Mouse (Mus musculus) induced T-regulatory cell, adult 2 months (primary cell): ENCODE data around the gene Ypel2.

Experiments used
- DNase-seq: peaks from one replicate; pipeline ENCODE4 v3.0.0-alpha.2; 2012; ENCODE audit warnings: low read depth

Ypel2 gene

GRCm38 (mm10) chr11:86930636-86931180 is 62.8 kb downstream of the Ypel2 start:
- no peak for DNase-seq

GRCm38 (mm10) chr11:86929985-86930384 is 63.5 kb downstream of the Ypel2 start:
- DNase-seq, result no peak

GRCm38 (mm10) chr11:86929531-86929930 is 64.0 kb downstream of the Ypel2 start:
- DNase-seq, result no peak

DNA sequence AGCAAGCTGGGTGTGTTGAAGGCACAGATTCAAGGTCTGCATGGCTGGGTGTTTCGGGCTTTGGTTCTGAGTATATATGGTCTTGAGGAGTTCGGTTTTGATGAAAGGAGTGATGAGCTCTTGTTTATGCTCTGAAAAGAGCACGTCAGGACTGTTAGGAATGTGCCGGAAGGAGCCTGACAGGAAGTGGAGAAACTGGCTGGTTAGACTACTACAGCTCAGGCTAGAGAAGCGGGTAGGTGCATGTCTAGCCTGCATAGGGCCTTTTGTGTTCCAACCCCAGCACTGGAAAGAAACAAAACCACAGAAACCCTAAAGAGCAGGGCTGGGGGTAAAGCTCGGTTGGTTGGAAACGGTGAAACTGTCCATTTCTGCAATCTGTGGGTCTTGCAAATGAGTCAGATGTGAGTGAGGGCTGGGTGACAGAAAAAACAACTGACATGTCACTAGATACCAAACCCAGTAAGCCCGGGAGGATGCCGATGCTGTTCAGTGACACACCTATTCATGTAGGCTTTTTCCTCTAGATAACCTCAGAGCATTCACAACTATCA is 68.3 kb downstream of the Ypel2 start:
- DNase-seq, result peak; percentile 59

DNA sequence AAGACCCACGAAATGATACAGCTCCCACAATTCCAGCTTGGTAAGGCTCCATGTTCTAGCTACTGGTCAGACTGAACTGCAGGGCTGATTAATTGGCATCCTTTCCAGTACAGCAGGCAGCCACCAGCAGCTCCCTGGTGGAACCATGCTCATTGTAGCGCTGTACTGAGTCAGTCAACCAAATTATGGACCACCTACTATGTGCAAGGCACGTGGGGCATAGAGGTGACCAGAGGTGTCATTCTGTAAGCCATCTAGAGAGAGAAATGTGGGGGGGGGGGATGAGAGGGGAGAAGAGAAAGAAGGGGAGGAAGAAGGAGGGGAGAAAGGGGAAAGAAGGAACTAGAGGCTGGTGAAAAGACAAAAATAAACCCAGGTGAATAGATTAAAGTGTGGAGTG is 68.9 kb downstream of the Ypel2 start:
- no peak for DNase-seq

DNA sequence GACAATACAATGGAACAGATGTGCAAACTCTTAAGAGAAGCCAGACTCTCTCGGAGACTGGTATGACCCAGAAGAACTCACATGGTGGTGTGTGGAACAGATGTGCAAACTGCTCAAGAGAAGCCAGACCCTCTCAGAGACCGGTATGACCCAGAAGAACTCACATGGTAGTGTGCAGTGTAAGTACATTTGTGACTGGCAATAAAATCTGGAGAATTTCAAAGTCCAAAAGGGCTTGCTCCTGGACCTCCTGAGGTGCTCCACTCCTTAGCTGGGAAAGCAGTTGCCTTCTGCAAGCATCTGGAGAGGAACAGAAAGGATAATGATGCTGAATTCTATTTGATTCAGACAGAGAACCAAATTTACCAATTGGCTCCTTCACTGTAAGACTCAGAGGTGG is 69.9 kb downstream of the Ypel2 start:
- DNase-seq, result no peak

GRCm38 (mm10) chr11:86922029-86922428 is 71.5 kb downstream of the Ypel2 start:
- no peak for DNase-seq

- DNase-seq, result no peak
Observed at GRCm38 (mm10) chr11:86921335-86921734, 72.2 kb downstream of the Ypel2 start.

GRCm38 (mm10) chr11:86920111-86921080 is 73.1 kb downstream of the Ypel2 start:
- no peak for DNase-seq

- no peak for DNase-seq
Observed at GRCm38 (mm10) chr11:86919468-86919867, 74.0 kb downstream of the Ypel2 start.

DNA sequence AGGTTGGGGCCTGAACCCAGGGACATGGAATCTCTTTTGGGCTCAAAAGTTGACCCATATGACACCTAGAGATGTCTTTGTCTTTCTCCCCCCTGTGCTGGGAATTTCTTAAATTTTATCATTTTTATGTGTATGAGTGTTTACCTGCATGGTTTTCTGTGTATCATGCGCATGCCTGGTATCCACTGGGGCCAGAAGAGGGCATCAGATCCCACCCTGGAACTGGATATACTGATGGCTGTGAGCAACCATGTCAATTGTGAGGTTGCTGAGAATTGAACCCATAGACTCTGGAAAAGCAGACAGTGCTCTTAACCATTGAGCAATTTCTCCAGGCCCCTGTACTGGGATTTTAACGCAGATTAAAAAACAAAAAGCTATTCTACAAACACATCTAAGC is 76.0 kb downstream of the Ypel2 start:
- no peak for DNase-seq

GRCm38 (mm10) chr11:86916596-86917249 is 76.8 kb downstream of the Ypel2 start:
- DNase-seq, result no peak

- no peak for DNase-seq
Observed at GRCm38 (mm10) chr11:86914329-86914728, 79.2 kb downstream of the Ypel2 start.

DNA sequence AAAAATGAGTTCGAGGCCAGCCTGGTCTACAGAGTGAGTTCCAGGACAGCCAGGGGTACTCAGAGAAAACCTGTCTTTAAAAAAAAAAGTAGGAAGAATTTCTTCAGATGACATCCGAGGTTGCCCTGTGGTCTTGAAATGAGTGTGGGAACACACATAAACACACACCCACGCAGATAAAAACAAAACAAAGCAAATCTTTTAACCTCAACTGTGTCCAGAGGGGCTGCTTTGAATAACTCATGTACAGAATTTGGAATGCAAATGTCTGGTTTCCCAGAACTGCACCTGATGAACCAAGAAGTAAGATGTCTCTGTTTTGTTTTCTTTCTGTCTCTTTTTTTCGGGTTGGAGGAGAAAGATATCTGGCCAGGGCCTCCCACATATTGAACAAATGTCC is 83.3 kb downstream of the Ypel2 start:
- no peak for DNase-seq

DNA sequence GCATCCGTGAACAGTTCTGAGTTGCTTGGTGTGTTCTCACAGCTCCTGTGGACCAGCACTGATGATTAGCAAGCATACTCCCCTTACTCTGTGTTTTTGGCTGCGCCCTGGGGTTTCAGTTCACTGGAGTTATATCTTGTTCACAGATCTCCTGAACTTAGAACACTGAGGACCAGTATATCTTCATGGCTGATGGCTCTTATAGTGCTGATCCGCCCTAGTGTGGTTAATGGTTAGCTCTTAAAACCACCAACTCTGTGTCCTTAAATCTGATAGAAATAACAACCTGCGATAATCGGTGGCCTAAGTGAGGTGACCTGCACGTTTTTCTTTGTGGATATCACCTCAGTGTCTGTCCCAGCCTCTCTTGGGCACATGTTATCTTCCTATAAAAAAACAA is 84.5 kb downstream of the Ypel2 start:
- no peak for DNase-seq

GRCm38 (mm10) chr11:86907889-86908590 is 85.5 kb downstream of the Ypel2 start:
- DNase-seq, result peak; percentile 55

GRCm38 (mm10) chr11:86906767-86907662 is 86.5 kb downstream of the Ypel2 start:
- DNase-seq, result peak; percentile 21

DNA sequence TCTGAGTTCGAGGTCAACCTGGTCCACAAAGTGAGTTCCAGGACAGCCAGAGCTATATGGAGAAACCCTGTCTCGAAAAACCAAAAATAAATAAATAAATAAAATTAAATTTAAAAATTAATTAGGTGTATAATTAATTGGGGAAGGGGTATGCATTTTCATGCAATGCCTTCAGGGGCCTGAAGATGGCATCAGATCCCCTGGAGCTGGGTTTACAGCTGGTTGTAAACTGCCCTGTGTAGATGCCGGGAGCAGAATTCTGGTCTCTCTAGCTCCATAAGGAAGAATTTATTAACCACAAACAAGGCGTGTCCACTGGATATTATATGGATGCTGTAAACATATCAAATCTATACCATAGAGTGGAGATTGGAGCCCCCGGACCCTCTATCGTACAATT is 87.2 kb downstream of the Ypel2 start:
- no peak for DNase-seq

- no peak for DNase-seq
Observed at GRCm38 (mm10) chr11:86905261-86905660, 88.2 kb downstream of the Ypel2 start.

DNA sequence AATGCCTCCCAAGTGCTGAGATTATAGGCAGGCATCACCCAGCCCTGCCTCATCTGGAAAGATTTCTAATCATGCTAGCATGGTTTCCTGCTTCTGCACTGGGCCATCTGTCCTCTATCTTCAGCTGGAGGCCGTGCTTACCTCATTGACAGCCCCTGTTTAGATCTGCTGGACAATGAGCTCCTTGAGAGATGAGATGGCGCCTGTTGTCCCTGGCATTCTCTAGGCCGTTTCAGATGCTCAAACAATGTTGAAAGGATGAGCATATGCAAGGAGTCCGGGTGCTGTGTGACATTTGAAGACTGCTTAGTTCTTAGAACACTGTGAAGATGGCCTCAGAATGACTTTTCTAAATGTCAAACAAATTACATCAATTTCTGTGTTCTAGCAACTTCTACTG is 88.8 kb downstream of the Ypel2 start:
- no peak for DNase-seq

- DNase-seq, result no peak
Observed at GRCm38 (mm10) chr11:86898367-86898766, 95.1 kb downstream of the Ypel2 start.
